Mouse (Mus musculus) heart, postnatal 36 days (tissue): ENCODE measurements around the gene Snx25. TPM values are rescaled to one million over a fixed set of nuclear protein-coding genes. Genes with fewer than 3 reads are reported as not detected.

Experiments used
- DNase-seq, 2 experiments: peaks; one replicate each; pipeline ENCODE4 v3.0.0; 2021 to 2022
- intact Hi-C: fragments of 180-260 bp; cut with DNase I; formaldehyde crosslinking; loops from one replicate; pipeline ENCODE4 v1.15.1; 2025
- total RNA-seq, 2 experiments: library from RNA; stranded (reverse); gene quantifications; 2 replicates each; pipeline ENCODE4 v1.2.3; 2021

The Snx25 gene
- 10 to 100 TPM; 10.5 to 10.8 TPM for total RNA-seq

- intact Hi-C loops: no loop called here
Measured at GRCm38 (mm10) chr8:46152064-46153031, at the start of gene Snx25. Gene Snx25 (minus strand): TSS chr8:46152159.

GRCm38 (mm10) chr8:46197673-46198072 is 45.7 kb upstream of the Snx25 start:
- intact Hi-C loops: no loop called here
- no peak for DNase-seq

More at GRCm38 (mm10) chr8:46152064-46153031, at the start of gene Snx25:
- DNase-seq: peak; percentile 87 to 88

GRCm38 (mm10) chr8:46196877-46197276 is 44.9 kb upstream of the Snx25 start:
- no peak for DNase-seq
- intact Hi-C loops: no loop called here

- DNase-seq: no peak
- intact Hi-C loops: no loop called here
Measured at GRCm38 (mm10) chr8:46193100-46193499, 41.1 kb upstream of the Snx25 start.

GRCm38 (mm10) chr8:46185361-46185760 is 33.4 kb upstream of the Snx25 start:
- DNase-seq: peak; percentile 65 to 67
- intact Hi-C loops: loop anchor here (1.0 to 10.0 kb wide), 4 partner anchors 21 to 359 kb away; no protein-coding TSS in a partner anchor

GRCm38 (mm10) chr8:46180136-46180535 is 28.2 kb upstream of the Snx25 start:
- no peak for DNase-seq
- intact Hi-C loops: loop anchor here (5.0 to 10.0 kb wide), 2 partner anchors 102 to 365 kb away; no protein-coding TSS in a partner anchor

GRCm38 (mm10) chr8:46173651-46174050 is 21.7 kb upstream of the Snx25 start:
- intact Hi-C loops: no loop called here

GRCm38 (mm10) chr8:46163870-46164190 is 11.9 kb upstream of the Snx25 start:
- intact Hi-C loops: loop anchor here (2.0 to 5.0 kb wide), 2 partner anchors 21 to 112 kb away; no protein-coding TSS in a partner anchor
- DNase-seq: no peak

More at GRCm38 (mm10) chr8:46173651-46174050, 21.7 kb upstream of the Snx25 start:
- DNase-seq: no peak

GRCm38 (mm10) chr8:46162953-46163869 is 11.3 kb upstream of the Snx25 start:
- intact Hi-C loops: loop anchor here (5.0 kb wide), 1 partner anchor 111 kb away; no protein-coding TSS in a partner anchor

GRCm38 (mm10) chr8:46153042-46153441 is 1.1 kb upstream of the Snx25 start:
- intact Hi-C loops: no loop called here
- no peak for DNase-seq

More at GRCm38 (mm10) chr8:46162953-46163869, 11.3 kb upstream of the Snx25 start:
- peak; percentile 95 to 98 for DNase-seq

- intact Hi-C loops: loop anchor here (2.0 kb wide), 1 partner anchor 153 kb away; the partner anchor contains the start of gene Lrp2bp
- DNase-seq: peak; percentile 54 to 59
Measured at GRCm38 (mm10) chr8:46151202-46152062, 527 bp downstream of the Snx25 start, which contains the start of gene Cfap97. Gene Cfap97 (plus strand): TSS chr8:46151771.

GRCm38 (mm10) chr8:46149782-46150181 is 2.2 kb downstream of the Snx25 start:
- no peak for DNase-seq
- intact Hi-C loops: loop anchor here (2.0 kb wide), 1 partner anchor 151 kb away; the partner anchor contains the start of gene Lrp2bp

GRCm38 (mm10) chr8:46149306-46149705 is 2.7 kb downstream of the Snx25 start:
- intact Hi-C loops: no loop called here
- no peak for DNase-seq

GRCm38 (mm10) chr8:46146173-46146572 is 5.8 kb downstream of the Snx25 start:
- intact Hi-C loops: no loop called here
- DNase-seq: no peak

- DNase-seq: no peak
- intact Hi-C loops: no loop called here
Measured at GRCm38 (mm10) chr8:46143924-46144323, 8.0 kb downstream of the Snx25 start.

GRCm38 (mm10) chr8:46143470-46143869 is 8.5 kb downstream of the Snx25 start:
- intact Hi-C loops: no loop called here
- no peak for DNase-seq

GRCm38 (mm10) chr8:46142498-46143081 is 9.4 kb downstream of the Snx25 start:
- intact Hi-C loops: no loop called here
- no peak for DNase-seq

GRCm38 (mm10) chr8:46141688-46142087 is 10.3 kb downstream of the Snx25 start:
- DNase-seq: no peak
- intact Hi-C loops: no loop called here
